Mouse (Mus musculus): ENCODE results near the gene Brix1. TPM values are rescaled to one million over a fixed set of nuclear protein-coding genes. Genes with fewer than 3 reads are reported as not detected.

Gene Brix1
- total and polyA plus RNA-seq, 3 experiments: 66.6 to 319 (median 72.9) TPM

DNA sequence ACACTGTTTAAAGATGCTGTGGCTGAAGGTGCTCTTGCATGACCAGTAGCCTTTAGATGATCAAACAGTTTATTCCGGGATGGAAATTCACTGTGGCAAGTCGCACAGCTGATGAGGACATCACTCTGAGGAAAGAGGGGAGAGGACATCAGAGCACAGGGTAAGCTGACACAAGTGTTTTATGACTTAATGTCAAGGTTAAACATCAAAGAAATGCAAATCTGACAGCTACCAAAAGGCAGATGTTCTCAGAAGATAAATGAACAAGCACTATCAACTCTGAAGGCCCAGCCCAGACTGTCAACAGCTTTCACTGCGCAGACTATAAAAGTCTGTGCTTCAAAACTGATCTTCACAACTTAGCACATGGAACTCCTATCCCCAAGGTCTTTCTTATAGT is 38.6 kb downstream of the Brix1 start:
- TF ChIP-seq ELF1 (IDR thresholded peaks at IDR 0.05; ENCODE audit: low read depth, low read length) (no peak), USF2 (IDR thresholded peaks at IDR 0.05; ENCODE audit: borderline replicate concordance in 1 of 2, insufficient read depth in 1 of 2, low read depth in 1 of 2, low read length in 2 of 2) (no peak), TCF12 (IDR thresholded peaks at IDR 0.05; ENCODE audit: low read depth, low read length) (peak; percentile 14; the same call in 1 of the 2 replicates), MXI1 (IDR thresholded peaks at IDR 0.05; ENCODE audit: low read depth, low read length) (no peak)
- peaks cover 8 to 28% of the 10 kb centered on the region in 2 experiments for H3K36me3 ChIP-seq (ENCODE audit: control insufficient read depth in 1 of 2, insufficient read depth in 2 of 2, low read length in 2 of 2)

DNA sequence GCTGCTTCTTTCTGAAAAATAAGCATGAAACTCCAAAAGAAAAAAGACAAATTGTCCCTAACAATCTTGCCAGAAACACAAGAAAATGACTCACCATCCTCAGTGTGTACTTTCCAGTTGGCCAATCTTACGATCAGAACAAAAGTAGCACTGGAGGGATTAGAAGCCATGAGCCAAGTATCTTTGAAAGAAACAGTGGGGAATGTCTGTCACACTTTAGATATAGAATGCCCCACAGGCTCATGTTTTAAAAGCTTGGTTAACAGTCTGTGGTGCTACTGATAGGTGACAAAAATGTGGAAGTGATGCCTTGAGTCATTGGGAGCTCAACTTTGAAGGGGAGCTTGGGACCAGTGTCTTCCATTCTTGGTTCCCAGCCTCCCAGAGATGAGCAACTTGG is 43.5 kb downstream of the Brix1 start:
- Histone ChIP-seq H3K27ac (ENCODE audit: control insufficient read depth, low read depth, low read length) (no peak overlapping the region), H3K9ac (ENCODE audit: control insufficient read depth, low read depth, low read length, poor library complexity, severe bottlenecking) (no peak overlapping the region), H3K4me1 (ENCODE audit: control insufficient read depth in 1 of 2, insufficient read depth in 2 of 2, low read length in 2 of 2) (peaks cover 5% of the 10 kb centered on the region in 2 experiments), H3K27me3 (ENCODE audit: control insufficient read depth in 1 of 2, insufficient read depth in 2 of 2, low read length in 2 of 2) (no peaks in the 10 kb centered on the region), H3K79me2 (ENCODE audit: control insufficient read depth, insufficient read depth, low read length, poor library complexity) (no peaks in the 10 kb centered on the region), H3K4me3 (ENCODE audit: control insufficient read depth in 1 of 2, insufficient read depth in 1 of 2, low read depth in 2 of 2, low read length in 2 of 2) (no peak overlapping the region), H3K9me3 (replicated peaks; ENCODE audit: insufficient read depth, low read length) (no peaks in the 10 kb centered on the region), H3K36me3 (ENCODE audit: control insufficient read depth in 1 of 2, insufficient read depth in 2 of 2, low read length in 2 of 2) (peaks cover 12 to 14% of the 10 kb centered on the region in 2 experiments)
- peak; percentile 84 for DNase-seq (ENCODE audit: low read depth, low spot score)
- TF ChIP-seq CHD2 (IDR thresholded peaks at IDR 0.05; ENCODE audit: low read length) (no peak), TBP (IDR thresholded peaks at IDR 0.05; ENCODE audit: low read depth, low read length) (no peak), MEF2A (IDR thresholded peaks at IDR 0.05; ENCODE audit: extremely low read depth, insufficient replicate concordance, low read depth, low read length, poor library complexity, severe bottlenecking) (no peak), MYB (IDR thresholded peaks at IDR 0.05; ENCODE audit: low read depth, low read length) (no peak; the same call in 1 of the 2 replicates), POLR2A (IDR thresholded peaks at IDR 0.05; ENCODE audit: control insufficient read depth in 1 of 2, insufficient read depth in 1 of 2, low read depth in 1 of 2, low read length in 2 of 2, poor library complexity in 1 of 2) (no peak), MXI1 (IDR thresholded peaks at IDR 0.05; ENCODE audit: low read depth, low read length) (no peak; the same call in 1 of the 2 replicates), GATA1 (IDR thresholded peaks at IDR 0.05; ENCODE audit: low read depth, low read length) (peak; percentile 80), POLR2AphosphoS5 (IDR thresholded peaks at IDR 0.05; ENCODE audit: borderline replicate concordance, low read depth, low read length) (no peak), BHLHE40 (IDR thresholded peaks at IDR 0.05; ENCODE audit: borderline replicate concordance, low read depth, low read length) (no peak), MYC (IDR thresholded peaks at IDR 0.05; ENCODE audit: low read depth, low read length) (no peak), E2F4 (IDR thresholded peaks at IDR 0.05; ENCODE audit: borderline replicate concordance, low read depth, low read length) (no peak), RCOR1 (IDR thresholded peaks at IDR 0.05; ENCODE audit: low read depth, low read length) (no peak), NRF1 (IDR thresholded peaks at IDR 0.05; ENCODE audit: insufficient read depth, low read depth, low read length, poor library complexity, severe bottlenecking) (no peak), ZMIZ1 (IDR thresholded peaks at IDR 0.05; ENCODE audit: low read depth, low read length) (no peak), KAT2A (conservative IDR thresholded peaks at IDR 0.05; ENCODE audit: low read depth, low read length) (no peak), ZC3H11A (IDR thresholded peaks at IDR 0.05; ENCODE audit: low read depth, low read length) (no peak), TAL1 (IDR thresholded peaks at IDR 0.05; ENCODE audit: low read length) (peak; percentile 80), CTCF (IDR thresholded peaks at IDR 0.05 in 2 of 3, conservative IDR thresholded peaks at IDR 0.05 in 1 of 3; ENCODE audit: control insufficient read depth in 1 of 3, insufficient read depth in 1 of 3, low read depth in 2 of 3, low read length in 3 of 3, poor library complexity in 1 of 3, severe bottlenecking in 1 of 3) (no peak), ZNF384 (IDR thresholded peaks at IDR 0.05; ENCODE audit: low read depth, low read length) (no peak), ETS1 (IDR thresholded peaks at IDR 0.05; ENCODE audit: low read depth, low read length) (peak; percentile 11; the same call in 1 of the 2 replicates), MAZ (IDR thresholded peaks at IDR 0.05; ENCODE audit: low read depth, low read length) (no peak), UBTF (IDR thresholded peaks at IDR 0.05; ENCODE audit: borderline replicate concordance, insufficient read depth, low read depth, low read length) (no peak), USF1 (IDR thresholded peaks at IDR 0.05; ENCODE audit: low read depth, low read length) (no peak), MAX (IDR thresholded peaks at IDR 0.05; ENCODE audit: low read length) (peak; percentile 38; the same call in 1 of the 2 replicates), ELF1 (IDR thresholded peaks at IDR 0.05; ENCODE audit: low read depth, low read length) (no peak), EP300 (IDR thresholded peaks at IDR 0.05; ENCODE audit: low read depth in 1 of 2, low read length in 2 of 2) (peak; percentile 78 to 86), HCFC1 (IDR thresholded peaks at IDR 0.05; ENCODE audit: low read depth, low read length) (no peak), GABPA (IDR thresholded peaks at IDR 0.05; ENCODE audit: low read depth, low read length) (no peak), POLR2AphosphoS2 (IDR thresholded peaks at IDR 0.05; ENCODE audit: low read length) (0 out of 2 replicates have a peak, but pooled peaks have one; percentile 51)

More for the DNA sequence above, 38.6 kb downstream of the Brix1 start:
- DNase-seq (ENCODE audit: low read depth, low spot score): no peak
- Histone ChIP-seq H3K9me3 (replicated peaks; ENCODE audit: insufficient read depth, low read length) (no peaks in the 10 kb centered on the region), H3K27ac (ENCODE audit: control insufficient read depth, low read depth, low read length) (no peak overlapping the region), H3K4me3 (ENCODE audit: control insufficient read depth in 1 of 2, insufficient read depth in 1 of 2, low read depth in 2 of 2, low read length in 2 of 2) (no peak overlapping the region), H3K27me3 (ENCODE audit: control insufficient read depth in 1 of 2, insufficient read depth in 2 of 2, low read length in 2 of 2) (no peaks in the 10 kb centered on the region), H3K79me2 (ENCODE audit: control insufficient read depth, insufficient read depth, low read length, poor library complexity) (no peaks in the 10 kb centered on the region), H3K4me1 (ENCODE audit: control insufficient read depth in 1 of 2, insufficient read depth in 2 of 2, low read length in 2 of 2) (peaks cover 2 to 5% of the 10 kb centered on the region in 2 experiments), H3K9ac (ENCODE audit: control insufficient read depth, low read depth, low read length, poor library complexity, severe bottlenecking) (no peak overlapping the region)

Data from MEL (cell line).